Mouse (Mus musculus) heart, postnatal 0 days (tissue): ENCODE results near the gene Olfr611. TPM values are rescaled to one million over a fixed set of nuclear protein-coding genes. Genes with fewer than 3 reads are reported as not detected.
"Not testable (repeated sequence)": the region's sequence is repeated elsewhere in the genome, so short reads cannot be mapped to it uniquely, and the experiment has no call there.

Experiments
- ATAC-seq: fragments of 200-750 bp; cut with Nextera tagmentation; 2 replicates; pipeline ENCODE4 v1.8.0; 2017; ENCODE audit warnings: low read depth, moderate number of reproducible peaks, moderate library complexity; ENCODE audit not compliant: insufficient read depth
- DNase-seq: peaks from one replicate; pipeline ENCODE4 v3.0.0-alpha.2; 2016; ENCODE audit warnings: low spot score
- H3K27ac ChIP-seq: fragments of 300-500 bp; sonication (generic); 2 replicates; pipeline ENCODE4 v1.5.1; 2014; ENCODE audit warnings: low read depth, mild to moderate bottlenecking
- H3K27me3 ChIP-seq: fragments of 300-500 bp; sonication (generic); 2 replicates; pipeline ENCODE4 v1.6.1; 2014; ENCODE audit warnings: low read length, mixed read lengths; ENCODE audit not compliant: control insufficient read depth, insufficient read depth
- H3K36me3 ChIP-seq: fragments of 300-500 bp; sonication (generic); replicated peaks from 2 replicates; pipeline ENCODE4 v1.6.1; 2014; ENCODE audit warnings: low read length, mixed read lengths; ENCODE audit not compliant: control insufficient read depth, insufficient read depth
- H3K4me1 ChIP-seq: fragments of 300-500 bp; sonication (generic); 2 replicates; pipeline ENCODE4 v1.6.1; 2014; ENCODE audit warnings: antibody characterized with exemption; ENCODE audit not compliant: control insufficient read depth, insufficient read depth
- H3K4me2 ChIP-seq: fragments of 300-500 bp; sonication (generic); 2 replicates; pipeline ENCODE4 v1.6.1; 2014; ENCODE audit warnings: low read depth, mild to moderate bottlenecking, low read length, moderate library complexity
- H3K4me3 ChIP-seq: fragments of 300-500 bp; sonication (generic); 2 replicates; pipeline ENCODE4 v1.5.1; 2014; ENCODE audit warnings: low read depth, low read length
- H3K9ac ChIP-seq: fragments of 300-500 bp; sonication (generic); replicated peaks from 2 replicates; pipeline ENCODE4 v1.6.1; 2014; ENCODE audit warnings: low read depth, low read length, mixed read lengths
- H3K9me3 ChIP-seq: fragments of 300-500 bp; sonication (generic); replicated peaks from 2 replicates; pipeline ENCODE4 v1.6.1; 2016; ENCODE audit warnings: low read length; ENCODE audit not compliant: control insufficient read depth
- CTCF ChIP-seq: IDR thresholded peaks from 2 replicates; pipeline ENCODE4 v1.5.1; 2016; ENCODE audit warnings: antibody characterized with exemption, control low read depth, low read depth
- EP300 ChIP-seq: IDR thresholded peaks from 2 replicates; pipeline ENCODE4 v1.6.1; 2016; ENCODE audit warnings: antibody characterized with exemption, low read depth
- WGBS: fragments of 180-500 bp; shearing (Covaris S2); extraction: QIAGEN DNeasy Blood & Tissue Kit; methylation state at CpG from one replicate; pipeline ENCODE4 v1.1.7; 2014; 5-methylcytosine and 5-hydroxymethylcytosine counted together
- polyA plus RNA-seq: library from polyadenylated mRNA; unstranded; fragments of >200 nt; fragmentation: Nextera tagmentation; extraction: Ambion mirVana; gene quantifications from 2 replicates; pipeline ENCODE4 v1.2.1, GENCODE M21; 2015
- total RNA-seq: library from RNA; depleted of rRNA; stranded (reverse); fragments of >200 nt; gene quantifications from 2 replicates; pipeline ENCODE4 v1.2.3, GENCODE M21; 2014; ENCODE audit warnings: low replicate concordance; rRNA removed

The Olfr611 gene
- total RNA-seq = not detected in 2 replicates
- polyA plus RNA-seq = not detected in 2 replicates

DNA sequence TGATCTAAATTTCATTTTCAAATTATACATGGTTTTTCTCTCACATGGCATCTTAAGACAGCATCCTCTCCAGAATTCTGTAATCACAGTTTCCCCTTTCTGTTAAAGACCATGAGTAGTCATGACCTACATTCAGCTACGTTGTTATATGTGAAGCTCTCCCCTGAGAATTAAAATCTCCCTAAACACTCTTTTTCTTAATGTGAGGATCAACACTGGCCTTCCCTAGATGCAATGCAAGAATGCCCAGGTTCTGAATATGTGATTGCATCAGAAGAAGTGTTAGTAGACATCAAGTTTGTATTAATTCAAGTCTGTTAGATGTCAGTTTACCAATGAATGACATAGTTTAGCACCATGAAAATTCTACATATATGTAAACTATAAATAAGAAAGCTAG lies at the start of gene Olfr611:
Gene Olfr611 (minus strand): TSS at position 101 of the 400 bp plus-strand sequence.
- not testable (repeated sequence) for H3K9me3 ChIP-seq, H3K9ac ChIP-seq, H3K36me3 ChIP-seq, H3K27me3 ChIP-seq, H3K27ac ChIP-seq, H3K4me3 ChIP-seq, H3K4me2 ChIP-seq, ATAC-seq, H3K4me1 ChIP-seq, DNase-seq
- 40% methylated on average over 1 of the region's 1 CpGs for WGBS

DNA sequence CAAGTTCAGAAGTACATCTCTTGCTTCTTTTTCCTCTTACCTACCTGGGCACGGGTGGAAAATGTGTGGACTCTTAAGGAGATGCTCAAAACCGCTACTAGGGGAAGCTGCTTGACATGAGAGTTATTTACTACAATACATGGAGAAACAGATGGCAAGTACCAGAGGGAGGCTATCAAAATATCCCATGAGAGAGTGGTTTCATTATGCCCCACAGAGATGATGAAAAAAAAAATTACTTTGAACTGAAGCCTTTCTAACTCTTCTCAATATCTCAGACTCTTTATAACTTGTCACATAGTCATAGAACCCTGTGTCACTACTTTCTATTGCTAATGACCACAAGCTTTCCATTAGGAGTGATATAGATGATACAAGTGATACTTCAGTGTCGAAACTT lies 48.4 kb upstream of the Olfr611 start, which contains the start of gene Olfr616:
Gene Olfr616 (minus strand): TSS at position 101 of the 400 bp plus-strand sequence.
- Histone ChIP-seq H3K9me3 (no peaks in the 10 kb centered on the region), H3K4me1 (no peaks in the 10 kb centered on the region), H3K4me3 (no peak within 1 kb of the TSS), H3K27ac (no peak within 1 kb of the TSS), H3K9ac (no peak within 1 kb of the TSS), H3K36me3 (no peaks in the 10 kb centered on the region), H3K4me2 (no peak within 1 kb of the TSS), H3K27me3 (no peaks in the 10 kb centered on the region)
- TF ChIP-seq CTCF (no peak), EP300 (no peak)
- WGBS = 83% methylated on average over 3 of the region's 3 CpGs
- DNase-seq = no peak
- no peak for ATAC-seq

DNA sequence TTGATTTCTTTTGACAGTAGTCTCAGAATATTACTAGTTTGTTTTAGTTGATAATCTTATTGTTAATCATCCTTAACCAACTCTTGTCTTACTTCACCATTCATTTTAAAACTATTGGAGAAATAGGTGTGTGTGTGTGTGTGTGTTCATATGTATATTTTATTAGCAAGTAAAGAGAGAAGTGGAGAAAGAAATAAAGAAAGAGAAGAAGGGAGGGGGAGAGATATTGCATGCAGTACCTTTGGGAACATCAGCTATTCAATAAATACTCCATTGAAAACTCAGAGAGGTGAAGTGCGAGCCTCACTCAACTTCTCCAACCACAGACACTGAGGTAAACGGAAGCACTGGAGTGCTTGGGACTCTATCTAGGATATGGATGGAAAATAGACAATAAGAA lies 35.1 kb upstream of the Olfr611 start, which contains the start of gene Olfr615:
Gene Olfr615 (plus strand): TSS at position 301 of the 400 bp plus-strand sequence.
- no peak for DNase-seq
- WGBS = 79% methylated on average over 2 of the region's 2 CpGs

DNA sequence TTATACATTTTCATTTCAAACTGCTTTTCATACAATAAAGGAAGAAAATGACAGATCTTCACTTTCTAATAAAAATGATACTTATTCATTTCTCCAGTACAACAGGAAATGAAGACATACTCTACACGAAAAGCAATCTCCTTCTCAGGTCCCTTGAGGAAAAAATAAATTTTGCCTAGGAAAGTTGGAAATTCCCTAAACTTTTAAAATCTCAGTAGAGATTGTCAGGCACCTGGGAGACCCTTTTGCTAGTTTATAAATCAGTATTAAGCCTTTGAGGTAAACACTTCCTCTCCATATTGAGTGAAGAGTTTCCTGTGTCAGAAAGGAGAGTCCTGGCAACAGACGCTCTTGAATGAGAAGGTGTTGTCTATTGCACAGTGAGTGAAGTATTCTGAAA lies 27.1 kb upstream of the Olfr611 start, which contains the start of gene Olfr613:
Gene Olfr613 (plus strand): TSS at position 301 of the 400 bp plus-strand sequence.
- H3K36me3 ChIP-seq = no peaks in the 10 kb centered on the region
- no peaks in the 10 kb centered on the region for H3K27me3 ChIP-seq
- no peak for TF ChIP-seq CTCF
- TF ChIP-seq EP300 = no peak
- no peak within 1 kb of the TSS for H3K27ac ChIP-seq
- H3K4me2 ChIP-seq = no peak within 1 kb of the TSS
- no peak within 1 kb of the TSS for H3K4me3 ChIP-seq
- H3K4me1 ChIP-seq = no peaks in the 10 kb centered on the region
- WGBS = 64% methylated on average over 2 of the region's 2 CpGs
- H3K9ac ChIP-seq = no peak within 1 kb of the TSS
- H3K9me3 ChIP-seq = no peaks in the 10 kb centered on the region
- no peak for ATAC-seq
- DNase-seq = no peak

More for the DNA sequence above, 35.1 kb upstream of the Olfr611 start, which contains the start of gene Olfr615:
- H3K27ac ChIP-seq = no peak within 1 kb of the TSS
- H3K27me3 ChIP-seq = no peaks in the 10 kb centered on the region
- no peak for ATAC-seq
- no peaks in the 10 kb centered on the region for H3K9me3 ChIP-seq
- no peak within 1 kb of the TSS for H3K4me2 ChIP-seq
- no peak within 1 kb of the TSS for H3K9ac ChIP-seq
- H3K4me3 ChIP-seq = no peak within 1 kb of the TSS
- TF ChIP-seq CTCF (no peak), EP300 (no peak)
- H3K36me3 ChIP-seq = no peaks in the 10 kb centered on the region
- no peaks in the 10 kb centered on the region for H3K4me1 ChIP-seq

DNA sequence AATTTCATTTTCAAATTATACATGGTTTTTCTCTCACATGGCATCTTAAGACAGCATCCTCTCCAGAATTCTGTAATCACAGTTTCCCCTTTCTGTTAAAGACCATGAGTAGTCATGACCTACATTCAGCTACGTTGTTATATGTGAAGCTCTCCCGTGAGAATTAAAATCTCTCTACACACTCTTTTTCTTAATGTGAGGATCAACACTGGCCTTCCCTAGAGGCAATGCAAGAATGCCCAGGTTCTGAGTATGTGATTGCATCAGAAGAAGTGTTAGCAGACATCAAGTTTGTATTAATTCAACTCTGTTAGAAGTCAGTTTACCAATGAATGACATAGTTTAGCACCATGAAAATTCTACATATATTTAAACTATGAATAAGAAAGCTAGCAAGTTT lies 22.0 kb upstream of the Olfr611 start, which contains the start of gene Olfr612:
Gene Olfr612 (minus strand): TSS at position 101 of the 400 bp plus-strand sequence.
- H3K4me3 ChIP-seq, H3K4me1 ChIP-seq, DNase-seq, ATAC-seq, H3K27ac ChIP-seq, H3K36me3 ChIP-seq, H3K27me3 ChIP-seq, H3K9me3 ChIP-seq, H3K4me2 ChIP-seq, H3K9ac ChIP-seq: not testable (repeated sequence)
- WGBS = 72% methylated on average over 2 of the region's 2 CpGs

DNA sequence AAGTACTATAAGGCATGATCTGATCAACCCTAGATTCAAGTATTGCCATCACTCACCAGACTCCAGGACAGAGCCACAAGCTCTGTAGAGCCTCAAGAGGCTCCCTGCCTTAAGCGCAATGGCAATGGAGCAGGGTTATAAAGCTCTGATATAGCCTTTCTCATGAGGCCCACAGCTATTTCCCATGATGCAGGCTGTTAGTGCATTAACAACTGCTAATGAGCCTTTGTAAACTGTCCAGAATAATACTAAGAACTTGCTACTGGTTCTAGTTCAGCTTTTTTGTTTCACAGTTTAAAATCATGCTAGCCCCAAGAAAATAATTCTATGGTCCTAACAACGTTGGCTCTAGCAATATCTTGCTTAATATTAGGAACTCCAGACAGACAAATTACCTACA lies 8.6 kb downstream of the Olfr611 start, which contains the start of gene Olfr610:
Gene Olfr610 (minus strand): TSS at position 101 of the 400 bp plus-strand sequence.
- no peaks in the 10 kb centered on the region for H3K9me3 ChIP-seq
- no peaks in the 10 kb centered on the region for H3K4me1 ChIP-seq
- H3K4me2 ChIP-seq = no peak within 1 kb of the TSS
- H3K27ac ChIP-seq = no peak within 1 kb of the TSS
- ATAC-seq = no peak
- H3K4me3 ChIP-seq = no peak within 1 kb of the TSS
- H3K9ac ChIP-seq = no peak within 1 kb of the TSS
- WGBS = 83% methylated on average over 2 of the region's 2 CpGs
- no peaks in the 10 kb centered on the region for H3K36me3 ChIP-seq
- DNase-seq = no peak
- no peaks in the 10 kb centered on the region for H3K27me3 ChIP-seq
- TF ChIP-seq CTCF = no peak
- TF ChIP-seq EP300 = no peak
